Mouse (Mus musculus) embryo, embryonic 11.5 days (tissue): Measurements from ENCODE around the gene Rps25.

ENCODE experiments used
- DNase-seq: peaks from one replicate; pipeline ENCODE4 v3.0.0-alpha.2; 2012; ENCODE audit warnings: low read depth, low spot score

Gene Rps25

DNA sequence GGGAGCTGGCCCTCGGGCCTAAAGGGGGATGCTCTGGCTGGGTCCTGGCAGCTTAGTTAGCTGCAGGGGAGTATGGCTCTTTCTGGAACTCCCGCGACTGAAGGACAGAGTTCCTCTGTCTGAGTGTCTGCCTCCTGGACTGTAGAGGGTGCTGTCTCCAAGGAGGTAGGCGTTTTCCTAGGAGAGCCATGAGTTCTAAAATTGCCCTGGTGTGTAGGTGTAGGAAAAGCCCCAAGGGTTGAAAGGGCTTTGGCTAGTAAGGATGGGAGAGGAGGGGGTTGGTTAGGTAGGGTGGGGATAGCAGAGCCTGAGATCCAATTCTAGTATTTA is 47.9 kb downstream of the Rps25 start, which contains the start of gene Upk2:
TSS of gene Upk2 (minus strand) at position 86 of the 330 bp plus-strand sequence.
- no peak for DNase-seq

GRCm38 (mm10) chr9:44457035-44457742 is 50.2 kb downstream of the Rps25 start:
- peak; percentile 77 for DNase-seq
